Mouse (Mus musculus) brain, embryonic 14.5 days (tissue): ENCODE data around the gene Nfkbil1.

ENCODE experiments used
- CTCF ChIP-seq: fragments of 200-500 bp; IDR thresholded peaks from 2 replicates; pipeline ENCODE4 v1.5.1; 2012; ENCODE audit warnings: inconsistent platforms, mild to moderate bottlenecking, moderate library complexity, borderline replicate concordance; ENCODE audit not compliant: insufficient read depth, insufficient read length; ENCODE audit errors: extremely low read depth
- POLR2A ChIP-seq: fragments of 200-500 bp; IDR thresholded peaks from 2 replicates; pipeline ENCODE4 v1.6.1; 2012; ENCODE audit warnings: mild to moderate bottlenecking, inconsistent platforms, borderline replicate concordance; ENCODE audit not compliant: poor library complexity, insufficient read depth, insufficient read length, severe bottlenecking; ENCODE audit errors: extremely low read depth

GRCm38 (mm10) chr17:35251162-35251719 is 15.6 kb upstream of the Nfkbil1 start:
- TF ChIP-seq CTCF (no peak), POLR2A (no peak)
